ENCODE assay signal across 8 mouse cellular contexts in the genomic region with DNA sequence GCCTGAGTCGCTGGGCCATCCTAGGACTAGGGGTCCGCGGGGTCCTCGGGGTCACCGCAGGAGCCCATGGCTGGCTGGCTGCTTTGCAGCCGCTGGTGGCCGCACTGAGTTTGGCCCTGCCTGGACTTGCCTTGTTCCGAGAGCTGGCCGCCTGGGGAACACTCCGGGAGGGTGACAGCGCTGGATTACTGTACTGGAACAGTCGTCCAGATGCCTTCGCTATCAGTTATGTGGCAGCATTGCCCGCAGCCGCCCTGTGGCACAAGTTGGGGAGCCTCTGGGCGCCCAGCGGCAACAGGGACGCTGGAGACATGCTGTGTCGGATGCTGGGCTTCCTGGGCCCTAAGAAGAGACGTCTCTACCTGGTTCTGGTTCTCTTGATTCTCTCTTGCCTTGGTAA. TPM values are rescaled to one million over a fixed set of nuclear protein-coding genes. Genes with fewer than 3 reads are reported as not detected.
DNase-seq lines count a peak whose midpoint lies in the region; ATAC-seq and TF ChIP-seq lines count a peak whose summit lies in the region.

No protein-coding gene starts in this region.

- TF ChIP-seq EP300 in lung, postnatal 0 days (IDR thresholded peaks at IDR 0.05) = no peak
- TF ChIP-seq EP300 in stomach, postnatal 0 days (optimal IDR thresholded peaks at IDR 0.05) = no peak

- peak overlapping the region; percentile 68 for H3K9ac ChIP-seq in lung, postnatal 0 days (replicated peaks; ENCODE audit: low read depth)
- H3K9ac ChIP-seq in stomach, postnatal 0 days (ENCODE audit: low read length) = peak overlapping the region; percentile 74

- H3K4me2 ChIP-seq in lung, postnatal 0 days (replicated peaks; ENCODE audit: low read depth, low read length) = peak overlapping the region; percentile 98
- H3K4me2 ChIP-seq in stomach, postnatal 0 days (replicated peaks; ENCODE audit: low read depth) = peak overlapping the region; percentile 98

- H3K27me3 ChIP-seq in lung, postnatal 0 days (replicated peaks; ENCODE audit: insufficient read depth, low read length) = 0 out of 2 replicates have a peak, but pooled peaks cover 4% of the 10 kb centered on the region
- H3K27me3 ChIP-seq in embryonic facial prominence, embryonic 10.5 days (replicated peaks; ENCODE audit: low read depth, poor library complexity, severe bottlenecking) = peaks cover 99% of the 10 kb centered on the region
- no peaks in the 10 kb centered on the region for H3K27me3 ChIP-seq in stomach, postnatal 0 days (ENCODE audit: control insufficient read depth, insufficient read depth, low read length)

- WGBS in lung, postnatal 0 days = 5% methylated on average over 20 of the region's 20 CpGs
- 3% methylated on average over 20 of the region's 20 CpGs for WGBS in embryonic facial prominence, embryonic 10.5 days
- WGBS in macrophage (ENCODE audit: missing documents) = under 1% methylated on average over 20 of the region's 20 CpGs
- 7% methylated on average over 20 of the region's 20 CpGs for WGBS in stomach, postnatal 0 days

- DNase-seq in lung, postnatal 0 days (ENCODE audit: low spot score) = peak; percentile 16
- DNase-seq in lung, postnatal 14 days = no peak
- no peak for DNase-seq in embryonic facial prominence, embryonic 10.5 days (ENCODE audit: low spot score)
- DNase-seq in heart, postnatal 4 days = peak; percentile 55
- DNase-seq in stomach, postnatal 0 days (ENCODE audit: low spot score) = peak; percentile 43
- DNase-seq in frontal cortex, postnatal 36 days (ENCODE audit: low spot score in 2 of 2) = no peak
- no peak for DNase-seq in left cerebral cortex, adult 9 months (ENCODE audit: low spot score in 2 of 2)

- H3K4me1 ChIP-seq in lung, postnatal 0 days (ENCODE audit: insufficient read depth, low read depth, low read length) = peaks cover 10% of the 10 kb centered on the region
- peaks cover 19% of the 10 kb centered on the region for H3K4me1 ChIP-seq in embryonic facial prominence, embryonic 10.5 days
- no peaks in the 10 kb centered on the region for H3K4me1 ChIP-seq in stomach, postnatal 0 days (replicated peaks; ENCODE audit: control insufficient read depth, insufficient read depth)

- no peaks in the 10 kb centered on the region for H3K9me3 ChIP-seq in lung, postnatal 0 days (ENCODE audit: low read length)
- H3K9me3 ChIP-seq in embryonic facial prominence, embryonic 10.5 days = no peaks in the 10 kb centered on the region
- H3K9me3 ChIP-seq in stomach, postnatal 0 days (ENCODE audit: control insufficient read depth, low read length) = no peaks in the 10 kb centered on the region

- ATAC-seq in lung, postnatal 0 days = peak; percentile 13
- ATAC-seq in stomach, postnatal 0 days (ENCODE audit: low FRiP score, low TSS enrichment) = no peak

- no peaks in the 10 kb centered on the region for H3K36me3 ChIP-seq in lung, postnatal 0 days (ENCODE audit: insufficient read depth, low read length)
- H3K36me3 ChIP-seq in embryonic facial prominence, embryonic 10.5 days (replicated peaks) = no peaks in the 10 kb centered on the region
- peaks cover 52% of the 10 kb centered on the region for H3K36me3 ChIP-seq in macrophage (ENCODE audit: inconsistent target)
- no peaks in the 10 kb centered on the region for H3K36me3 ChIP-seq in stomach, postnatal 0 days (ENCODE audit: control insufficient read depth, insufficient read depth, low read length)

- H3K4me3 ChIP-seq in lung, postnatal 0 days (ENCODE audit: low read depth, low read length) = peak overlapping the region; percentile 76
- peak overlapping the region; percentile 63 for H3K4me3 ChIP-seq in embryonic facial prominence, embryonic 10.5 days
- H3K4me3 ChIP-seq in macrophage (ENCODE audit: inconsistent target) = peak overlapping the region; percentile 98
- peak overlapping the region; percentile 68 for H3K4me3 ChIP-seq in stomach, postnatal 0 days (ENCODE audit: low read depth, low read length)

- no peak for TF ChIP-seq CTCF in lung, postnatal 0 days (IDR thresholded peaks at IDR 0.05)
- TF ChIP-seq CTCF in stomach, postnatal 0 days (IDR thresholded peaks at IDR 0.05; ENCODE audit: low read depth) = no peak

- peaks cover 93% of the 10 kb centered on the region for H3K79me2 ChIP-seq in macrophage (ENCODE audit: inconsistent target)

- peak overlapping the region; percentile 87 for H3K27ac ChIP-seq in lung, postnatal 0 days (ENCODE audit: low read length)
- H3K27ac ChIP-seq in embryonic facial prominence, embryonic 10.5 days (replicated peaks) = peak overlapping the region; percentile 67
- H3K27ac ChIP-seq in macrophage = peak overlapping the region; percentile 95
- peak overlapping the region; percentile 85 for H3K27ac ChIP-seq in stomach, postnatal 0 days (replicated peaks)

RNA-seq across cellular contexts. Expression of a gene that starts 0.4 kb away (rescaled TPM):
- 16.4 and 17.1 TPM in 2 replicates for polyA plus RNA-seq in lung, postnatal 0 days (2015; fragmentation: Nextera tagmentation; extraction: Ambion mirVana)
- 0.57 and 0.93 TPM in 2 replicates for polyA plus RNA-seq in embryonic facial prominence, embryonic 10.5 days (2016; fragmentation: Nextera tagmentation; extraction: Ambion mirVana)
- total RNA-seq in heart, postnatal 4 days (2021) = 1 to 10 TPM; 2.5 to 3.8 TPM
- total RNA-seq in macrophage (2018; cell fraction: chromatin; rRNA removed) = 100 to 1,000 TPM in 8 of 26 experiments, 10 to 100 TPM in 14, 1 to 10 TPM in 4; 4.6 to 202 (median 57.0) TPM
- 100 to 1,000 TPM in 13 of 26 experiments, 10 to 100 TPM in 13; 54.1 to 283 (median 132) TPM for total RNA-seq in macrophage (2018; cell fraction: cytosol; rRNA removed)
- 100 to 1,000 TPM in 14 of 26 experiments, 10 to 100 TPM in 12; 11.4 to 212 (median 114) TPM for total RNA-seq in macrophage (2018; cell fraction: nucleus; rRNA removed)
- polyA plus RNA-seq in macrophage (2018) = 38.9 to 88.0 TPM (median 49.9 TPM) in 3 replicates
- 11.9 and 12.8 TPM in 2 replicates for polyA plus RNA-seq in stomach, postnatal 0 days (2015; fragmentation: Nextera tagmentation; extraction: Ambion mirVana)

RNA-seq across cellular contexts. Expression of a gene that starts 0.7 kb away (rescaled TPM):
- 11.6 and 12.6 TPM in 2 replicates for polyA plus RNA-seq in lung, postnatal 0 days (2015; fragmentation: Nextera tagmentation; extraction: Ambion mirVana)
- polyA plus RNA-seq in embryonic facial prominence, embryonic 10.5 days (2016; fragmentation: Nextera tagmentation; extraction: Ambion mirVana) = 2.8 and 2.9 TPM in 2 replicates
- 1 to 10 TPM; 4.8 to 5.4 TPM for total RNA-seq in heart, postnatal 4 days (2021)
- 100 to 1,000 TPM in 16 of 26 experiments, 10 to 100 TPM in 10; 40.1 to 681 (median 309) TPM for total RNA-seq in macrophage (2018; cell fraction: chromatin; rRNA removed)
- 100 to 1,000 TPM in 17 of 26 experiments, 10 to 100 TPM in 9; 52.5 to 419 (median 174) TPM for total RNA-seq in macrophage (2018; cell fraction: cytosol; rRNA removed)
- 100 to 1,000 TPM; 107 to 833 (median 459) TPM for total RNA-seq in macrophage (2018; cell fraction: nucleus; rRNA removed)
- polyA plus RNA-seq in macrophage (2018) = 42.0 to 121 TPM (median 79.2 TPM) in 3 replicates
- polyA plus RNA-seq in stomach, postnatal 0 days (2015; fragmentation: Nextera tagmentation; extraction: Ambion mirVana) = 7.0 and 8.3 TPM in 2 replicates

RNA-seq across cellular contexts. Expression of a gene that starts 9.5 kb away (rescaled TPM):
- polyA plus RNA-seq in lung, postnatal 0 days (2015; fragmentation: Nextera tagmentation; extraction: Ambion mirVana) = 54.9 and 58.6 TPM in 2 replicates
- polyA plus RNA-seq in embryonic facial prominence, embryonic 10.5 days (2016; fragmentation: Nextera tagmentation; extraction: Ambion mirVana) = 1.3 and 1.7 TPM in 2 replicates
- 1 to 10 TPM; 3.7 to 7.0 TPM for total RNA-seq in heart, postnatal 4 days (2021)
- 100 to 1,000 TPM in 7 of 26 experiments, 10 to 100 TPM in 16, 1 to 10 TPM in 3; 8.6 to 193 (median 70.0) TPM for total RNA-seq in macrophage (2018; cell fraction: chromatin; rRNA removed)
- 100 to 1,000 TPM; 160 to 774 (median 378) TPM for total RNA-seq in macrophage (2018; cell fraction: cytosol; rRNA removed)
- 100 to 1,000 TPM in 15 of 26 experiments, 10 to 100 TPM in 11; 27.4 to 293 (median 118) TPM for total RNA-seq in macrophage (2018; cell fraction: nucleus; rRNA removed)
- 147 to 329 TPM (median 288 TPM) in 3 replicates for polyA plus RNA-seq in macrophage (2018)
- 15.5 and 16.2 TPM in 2 replicates for polyA plus RNA-seq in stomach, postnatal 0 days (2015; fragmentation: Nextera tagmentation; extraction: Ambion mirVana)

RNA-seq across cellular contexts. Expression of a gene that starts 15.3 kb away (rescaled TPM):
- polyA plus RNA-seq in lung, postnatal 0 days (2015; fragmentation: Nextera tagmentation; extraction: Ambion mirVana) = 23.9 and 26.1 TPM in 2 replicates
- 0.56 and 1.1 TPM in 2 replicates for polyA plus RNA-seq in embryonic facial prominence, embryonic 10.5 days (2016; fragmentation: Nextera tagmentation; extraction: Ambion mirVana)
- total RNA-seq in heart, postnatal 4 days (2021) = 10 to 100 TPM; 10.7 to 12.3 TPM
- 100 to 1,000 TPM in 5 of 26 experiments, 10 to 100 TPM in 21; 11.9 to 205 (median 50.9) TPM for total RNA-seq in macrophage (2018; cell fraction: chromatin; rRNA removed)
- 100 to 1,000 TPM in 11 of 26 experiments, 10 to 100 TPM in 15; 27.8 to 170 (median 64.7) TPM for total RNA-seq in macrophage (2018; cell fraction: cytosol; rRNA removed)
- total RNA-seq in macrophage (2018; cell fraction: nucleus; rRNA removed) = 100 to 1,000 TPM in 15 of 26 experiments, 10 to 100 TPM in 11; 56.8 to 387 (median 149) TPM
- 26.1 to 58.7 TPM (median 37.6 TPM) in 3 replicates for polyA plus RNA-seq in macrophage (2018)
- 5.8 and 5.9 TPM in 2 replicates for polyA plus RNA-seq in stomach, postnatal 0 days (2015; fragmentation: Nextera tagmentation; extraction: Ambion mirVana)

RNA-seq across cellular contexts. Expression of a gene that starts 35.1 kb away (rescaled TPM):
- polyA plus RNA-seq in lung, postnatal 0 days (2015; fragmentation: Nextera tagmentation; extraction: Ambion mirVana) = 6.9 and 7.2 TPM in 2 replicates
- polyA plus RNA-seq in embryonic facial prominence, embryonic 10.5 days (2016; fragmentation: Nextera tagmentation; extraction: Ambion mirVana) = 0.52 and 0.55 TPM in 2 replicates
- total RNA-seq in heart, postnatal 4 days (2021) = under 1 TPM; 0.26 to 0.68 TPM
- 10 to 100 TPM in 8 of 26 experiments, 1 to 10 TPM in 18; 1.2 to 20.1 (median 8.1) TPM for total RNA-seq in macrophage (2018; cell fraction: chromatin; rRNA removed)
- 10 to 100 TPM; 27.0 to 79.7 (median 49.7) TPM for total RNA-seq in macrophage (2018; cell fraction: cytosol; rRNA removed)
- total RNA-seq in macrophage (2018; cell fraction: nucleus; rRNA removed) = 10 to 100 TPM; 11.2 to 50.6 (median 30.8) TPM
- 26.4 to 54.6 TPM (median 34.2 TPM) in 3 replicates for polyA plus RNA-seq in macrophage (2018)
- polyA plus RNA-seq in stomach, postnatal 0 days (2015; fragmentation: Nextera tagmentation; extraction: Ambion mirVana) = 2.1 and 2.6 TPM in 2 replicates

Comparison
In these comparisons a context has a peak if more than half of its experiments do, and no peak if none do; other contexts are left out.
1. DNase-seq: peak in lung, postnatal 0 days (single experiment), heart, postnatal 4 days (single experiment) and stomach, postnatal 0 days (single experiment); none in lung, postnatal 14 days (single experiment), embryonic facial prominence, embryonic 10.5 days (single experiment), frontal cortex, postnatal 36 days (0 of 2) and left cerebral cortex, adult 9 months (0 of 2).
2. Peak in every context shown above with its lines, with median percentiles within 50 percentile points of each other: H3K27ac ChIP-seq and H3K4me3 ChIP-seq.